ENCODE assay signal across 19 mouse cellular contexts in genomic region chr6:121101201-121101600, GRCm38 (mm10). TPM values are rescaled to one million over a fixed set of nuclear protein-coding genes. Genes with fewer than 3 reads are reported as not detected.
DNase-seq lines count a peak whose midpoint lies in the region; ATAC-seq and TF ChIP-seq lines count a peak whose summit lies in the region.
"Had no signal": no experiment of that assay in that cellular context is flagged by ENCODE, and none has a peak within 500 bp of the region (broad histone marks: within the 10 kb centered on the region; RNA-seq: fewer than 3 reads in every experiment).

No protein-coding gene starts in this region.

- TF ChIP-seq EP300 in liver, embryonic 14.5 days (IDR thresholded peaks at IDR 0.05; ENCODE audit: low read depth) = no peak

- H3K9ac ChIP-seq in liver, embryonic 11.5 days (ENCODE audit: low read depth, low read length) = peak overlapping the region; percentile 31; the same call in 1 of the 2 replicates
- 0 out of 2 replicates have a peak overlapping the region, but pooled peaks have one; percentile 9 for H3K9ac ChIP-seq in liver, embryonic 14.5 days (replicated peaks)
- no peak overlapping the region for H3K9ac ChIP-seq in hindbrain, postnatal 0 days (replicated peaks; ENCODE audit: low read length)
- H3K9ac ChIP-seq: embryonic facial prominence, embryonic 15.5 days; heart, embryonic 13.5 days; neural tube, embryonic 12.5 days; stomach, embryonic 15.5 days had no signal

- no peak overlapping the region for H3K4me3 ChIP-seq in liver, embryonic 11.5 days (ENCODE audit: low read depth, low read length)
- H3K4me3 ChIP-seq in liver, embryonic 14.5 days (ENCODE audit: insufficient read depth in 1 of 2, low read depth in 2 of 2, low read length in 2 of 2) = no peak overlapping the region
- no peak overlapping the region for H3K4me3 ChIP-seq in hindbrain, postnatal 0 days (ENCODE audit: low read length)
- H3K4me3 ChIP-seq: embryonic facial prominence, embryonic 15.5 days; heart, embryonic 13.5 days; neural tube, embryonic 12.5 days; stomach, embryonic 15.5 days had no signal

- no peak overlapping the region; the same call in 1 of the 2 replicates for H3K27ac ChIP-seq in liver, embryonic 11.5 days (ENCODE audit: low read depth, low read length)
- H3K27ac ChIP-seq in liver, embryonic 14.5 days = peak overlapping the region; percentile 54
- no peak overlapping the region for H3K27ac ChIP-seq in hindbrain, postnatal 0 days
- H3K27ac ChIP-seq: embryonic facial prominence, embryonic 15.5 days; heart, embryonic 13.5 days; neural tube, embryonic 12.5 days; stomach, embryonic 15.5 days had no signal

- TF ChIP-seq CTCF in liver, embryonic 14.5 days (IDR thresholded peaks at IDR 0.05; ENCODE audit: low read depth) = no peak
- no peak for TF ChIP-seq CTCF in hindbrain, postnatal 0 days (IDR thresholded peaks at IDR 0.05; ENCODE audit: low read depth)

- H3K9me3 ChIP-seq in liver, embryonic 11.5 days (ENCODE audit: control insufficient read depth, low read length) = no peaks in the 10 kb centered on the region
- H3K9me3 ChIP-seq in liver, embryonic 14.5 days (ENCODE audit: control insufficient read depth, low read length) = no peaks in the 10 kb centered on the region
- no peaks in the 10 kb centered on the region for H3K9me3 ChIP-seq in hindbrain, postnatal 0 days (ENCODE audit: low read length)
- H3K9me3 ChIP-seq: embryonic facial prominence, embryonic 15.5 days; heart, embryonic 13.5 days; neural tube, embryonic 12.5 days; stomach, embryonic 15.5 days had no signal

- DNase-seq in liver, embryonic 11.5 days (ENCODE audit: low spot score) = no peak
- DNase-seq in liver = no peak
- DNase-seq in liver, embryonic 14.5 days (ENCODE audit: low read depth in 3 of 3, low spot score in 3 of 3) = peak in 1 of 3 experiments; percentile 41
- DNase-seq in hindbrain, postnatal 0 days (ENCODE audit: low spot score) = no peak
- no peak for DNase-seq in thymus, adult 18-20 months
- DNase-seq: adrenal gland, postnatal 25 days; cerebellum, adult 2 months; embryo, embryonic 11 days; kidney, postnatal 14 days had no signal

- ATAC-seq in liver, embryonic 11.5 days (replicated peaks; ENCODE audit: low FRiP score) = peak; percentile 53; the same call in 1 of the 2 replicates
- peak; percentile 80 for ATAC-seq in erythroblast, adult 5-6 weeks (replicated peaks; ENCODE audit: low FRiP score, poor library complexity, severe bottlenecking)
- peak; percentile 64 for ATAC-seq in liver, embryonic 14.5 days (ENCODE audit: insufficient read depth)
- no peak for ATAC-seq in CD4-positive, CD25-positive, alpha-beta regulatory T cell, adult 4 months
- ATAC-seq in hindbrain, postnatal 0 days = no peak
- ATAC-seq: activated CD4-positive, CD25-positive, alpha-beta regulatory T cell, adult 4 months; forebrain, embryonic 14.5 days; lung, postnatal 0 days; Patski had no signal

- H3K4me2 ChIP-seq in liver, embryonic 11.5 days = no peak overlapping the region
- H3K4me2 ChIP-seq in liver, embryonic 14.5 days (ENCODE audit: low read depth) = peak overlapping the region; percentile 29
- no peak overlapping the region for H3K4me2 ChIP-seq in hindbrain, postnatal 0 days (ENCODE audit: low read depth, low read length)
- H3K4me2 ChIP-seq: embryonic facial prominence, embryonic 15.5 days; heart, embryonic 13.5 days; neural tube, embryonic 12.5 days; stomach, embryonic 15.5 days had no signal

- WGBS in liver, embryonic 11.5 days = 63% methylated on average over 5 of the region's 5 CpGs
- 46% methylated on average over 5 of the region's 5 CpGs for WGBS in liver, embryonic 14.5 days (ENCODE audit: insufficient replicate concordance)
- 88% methylated on average over 5 of the region's 5 CpGs for WGBS in hindbrain, postnatal 0 days

- no peaks in the 10 kb centered on the region for H3K27me3 ChIP-seq in liver, embryonic 11.5 days (replicated peaks; ENCODE audit: control insufficient read depth, insufficient read depth, low read length)
- H3K27me3 ChIP-seq in liver, embryonic 14.5 days (ENCODE audit: control insufficient read depth, insufficient read depth, low read length) = no peaks in the 10 kb centered on the region
- H3K27me3 ChIP-seq in hindbrain, postnatal 0 days (ENCODE audit: insufficient read depth, low read length) = no peaks in the 10 kb centered on the region
- H3K27me3 ChIP-seq: embryonic facial prominence, embryonic 15.5 days; heart, embryonic 13.5 days; neural tube, embryonic 12.5 days; Patski; stomach, embryonic 15.5 days had no signal

- peaks cover 77% of the 10 kb centered on the region for H3K4me1 ChIP-seq in liver, embryonic 11.5 days (replicated peaks; ENCODE audit: control insufficient read depth, insufficient read depth, low read length)
- H3K4me1 ChIP-seq in liver, embryonic 14.5 days (replicated peaks; ENCODE audit: control insufficient read depth in 2 of 2, insufficient read depth in 2 of 2, low read length in 1 of 2) = peaks cover 38 to 63% of the 10 kb centered on the region in 2 experiments
- H3K4me1 ChIP-seq in hindbrain, postnatal 0 days (ENCODE audit: insufficient read depth, low read length) = peaks cover 17% of the 10 kb centered on the region

- H3K36me3 ChIP-seq in liver, embryonic 11.5 days (ENCODE audit: control insufficient read depth, insufficient read depth, low read length) = peaks cover 8% of the 10 kb centered on the region; the same call in 1 of the 2 replicates
- H3K36me3 ChIP-seq in liver, embryonic 14.5 days (replicated peaks; ENCODE audit: control insufficient read depth, insufficient read depth, low read depth) = peaks cover 2% of the 10 kb centered on the region; the same call in 1 of the 2 replicates
- H3K36me3 ChIP-seq in hindbrain, postnatal 0 days (ENCODE audit: insufficient read depth, low read length) = no peaks in the 10 kb centered on the region
- H3K36me3 ChIP-seq: embryonic facial prominence, embryonic 15.5 days had no signal

RNA-seq across cellular contexts. Expression of gene Mical3, which starts 29.6 kb away (rescaled TPM):
- polyA plus RNA-seq in liver, embryonic 11.5 days (2014; fragmentation: Nextera tagmentation; extraction: Ambion mirVana) = 16.6 and 20.2 TPM in 2 replicates
- 99.0 and 127 TPM in 2 replicates for total RNA-seq in erythroblast, adult 5-6 weeks (2015; ENCODE audit: low replicate concordance)
- total RNA-seq in erythroblast, adult 5-6 weeks (2017; ENCODE audit: low replicate concordance) = 133 and 258 TPM in 2 replicates
- 6.0 and 8.1 TPM in 2 replicates for polyA plus RNA-seq in liver, embryonic 14.5 days (2012; rRNA removed)
- polyA plus RNA-seq in liver, embryonic 14.5 days (2014; fragmentation: Nextera tagmentation; extraction: Ambion mirVana) = 9.4 and 12.8 TPM in 2 replicates
- 10 to 100 TPM in 1 of 2 experiments, 1 to 10 TPM in 1; 9.9 to 11.8 TPM for polyA plus RNA-seq in CD4-positive, CD25-positive, alpha-beta regulatory T cell, adult 4 months (2017; shearing (Covaris generic))
- total RNA-seq in hindbrain, postnatal 0 days (2014; rRNA removed) = 60.2 and 66.9 TPM in 2 replicates
- polyA plus RNA-seq in hindbrain, postnatal 0 days (2015; fragmentation: Nextera tagmentation; extraction: Ambion mirVana) = 19.3 and 19.8 TPM in 2 replicates

Comparison
In these comparisons a context has a peak if more than half of its experiments do, and no peak if none do; other contexts are left out.
1. ATAC-seq: peak in liver, embryonic 11.5 days (single experiment), erythroblast, adult 5-6 weeks (single experiment) and liver, embryonic 14.5 days (single experiment); none in CD4-positive, CD25-positive, alpha-beta regulatory T cell, adult 4 months (single experiment) and hindbrain, postnatal 0 days (single experiment).